Mouse (Mus musculus) ES-E14 (cell line): ENCODE data around the gene Rab34. TPM values are rescaled to one million over a fixed set of nuclear protein-coding genes. Genes with fewer than 3 reads are reported as not detected.

ENCODE experiments used
- DNase-seq: peaks from one replicate; pipeline ENCODE4 v3.0.0-alpha.2; 2013; ENCODE audit warnings: low read depth, low spot score
- H3K27ac ChIP-seq: 2 replicates; pipeline ENCODE4 v1.5.1; 2012; ENCODE audit warnings: low read depth, mild to moderate bottlenecking, low read length, moderate library complexity, mixed read lengths; ENCODE audit not compliant: poor library complexity, insufficient read depth, severe bottlenecking
- H3K36me3 ChIP-seq: 2 replicates; pipeline ENCODE4 v1.6.1; 2012; ENCODE audit warnings: mild to moderate bottlenecking, low read length, moderate library complexity, mixed read lengths; ENCODE audit not compliant: control insufficient read depth, poor library complexity, insufficient read depth, severe bottlenecking
- H3K4me1 ChIP-seq, 2 experiments: fragments of 150-350 bp in 1 of 2; sonication (generic) in 1 of 2; 2 replicates each; pipeline ENCODE4 v1.6.1; 2012; ENCODE audit warnings: low read length in 2 of 2, mild to moderate bottlenecking in 1 of 2, mixed read lengths in 1 of 2; ENCODE audit not compliant: control insufficient read depth in 2 of 2, insufficient read depth in 2 of 2, poor library complexity in 1 of 2
- H3K4me3 ChIP-seq, 2 experiments: fragments of 150-350 bp in 1 of 2; sonication (generic) in 1 of 2; 2 replicates each; pipeline ENCODE4 v1.5.1; 2012; ENCODE audit warnings: low read length in 2 of 2, low read depth in 1 of 2, mild to moderate bottlenecking in 1 of 2, mixed read lengths in 1 of 2; ENCODE audit not compliant: insufficient read depth in 1 of 2, poor library complexity in 1 of 2, severe bottlenecking in 1 of 2
- H3K9ac ChIP-seq: 2 replicates; pipeline ENCODE4 v1.6.1; 2012; ENCODE audit warnings: low read depth, mild to moderate bottlenecking, low read length, mixed read lengths; ENCODE audit not compliant: poor library complexity, insufficient read depth, severe bottlenecking
- H3K9me3 ChIP-seq: fragments of 150-350 bp; sonication (generic); 2 replicates; pipeline ENCODE4 v1.6.1; 2012; ENCODE audit warnings: low read depth, mild to moderate bottlenecking, low read length; ENCODE audit not compliant: control insufficient read depth, insufficient read depth
- CHD2 ChIP-seq: IDR thresholded peaks from 2 replicates; pipeline ENCODE4 v1.6.1; 2014; ENCODE audit warnings: mild to moderate bottlenecking, low read depth, low read length, inconsistent platforms
- HCFC1 ChIP-seq: IDR thresholded peaks from 2 replicates; pipeline ENCODE4 v1.6.1; 2012; ENCODE audit warnings: low read length, inconsistent platforms, borderline replicate concordance; ENCODE audit not compliant: insufficient read depth
- MAFK ChIP-seq: IDR thresholded peaks from 2 replicates; pipeline ENCODE4 v1.6.1; 2014; ENCODE audit warnings: mild to moderate bottlenecking, low read depth, low read length, inconsistent platforms; ENCODE audit not compliant: insufficient read depth
- ZC3H11A ChIP-seq: IDR thresholded peaks from 2 replicates; pipeline ENCODE4 v1.6.1; 2012; ENCODE audit warnings: low read depth, mild to moderate bottlenecking, inconsistent platforms, low read length, borderline replicate concordance
- ZNF384 ChIP-seq: IDR thresholded peaks from 2 replicates; pipeline ENCODE4 v1.6.1; 2012; ENCODE audit warnings: low read depth, low read length, inconsistent platforms
- in situ Hi-C, 2 experiments: fragments of 600-800 bp; cut with MboI; formaldehyde crosslinking; loops; one replicate each; pipeline ENCODE4 v1.15.1; 2025; ENCODE audit warnings: low sequenced_read_pairs in 2 of 2, inconsistent platforms in 1 of 2; ENCODE audit not compliant: unreplicated experiment in 2 of 2
- total RNA-seq: library from RNA; depleted of rRNA; stranded (reverse); fragments of 300-350 nt; gene quantifications from 2 replicates; pipeline ENCODE4 v1.2.3, GENCODE M21; 2012

The Rab34 gene
- total RNA-seq, 1 experiment, result 36.1 TPM

- in situ Hi-C loops, result no loop called here
- H3K9ac ChIP-seq, result peak overlapping the region; percentile 94
- no peak for DNase-seq
- TF ChIP-seq ZNF384 (no peak), CHD2 (no peak), HCFC1 (no peak), ZC3H11A (no peak), MAFK (no peak)
- H3K9me3 ChIP-seq, result no peaks in the 10 kb centered on the region
- peak overlapping the region; percentile 88 to 94 for H3K4me3 ChIP-seq
- H3K36me3 ChIP-seq, result peaks cover 14% of the 10 kb centered on the region
- peak overlapping the region; percentile 74 for H3K27ac ChIP-seq
- H3K4me1 ChIP-seq, result peaks cover 6 to 9% of the 10 kb centered on the region in 2 experiments
Measured at GRCm38 (mm10) chr11:78189234-78190040, 1.2 kb downstream of the Rab34 start.

- in situ Hi-C loops, result no loop called here
- H3K4me1 ChIP-seq, result peaks cover 6 to 10% of the 10 kb centered on the region in 2 experiments
- peaks cover 14% of the 10 kb centered on the region for H3K36me3 ChIP-seq
- TF ChIP-seq MAFK (no peak), ZC3H11A (no peak), ZNF384 (no peak), CHD2 (no peak), HCFC1 (no peak)
- no peak overlapping the region for H3K9ac ChIP-seq
- no peak for DNase-seq
- no peak overlapping the region for H3K27ac ChIP-seq
- no peaks in the 10 kb centered on the region for H3K9me3 ChIP-seq
- H3K4me3 ChIP-seq, result peak overlapping the region; percentile 88 to 94; a peak in 3 of 4 replicates
Measured at GRCm38 (mm10) chr11:78190041-78190440, 1.8 kb downstream of the Rab34 start.

GRCm38 (mm10) chr11:78193113-78193512 lies 4.9 kb downstream of the Rab34 start, which contains the start of gene Proca1:
TSS of gene Proca1 (plus strand) at chr11:78193392.
- no peak within 1 kb of the TSS for H3K9ac ChIP-seq
- H3K4me1 ChIP-seq, result peaks cover 6 to 14% of the 10 kb centered on the region in 2 experiments
- no peak within 1 kb of the TSS for H3K27ac ChIP-seq
- no peak for DNase-seq
- peak within 1 kb of the TSS in 1 of 2 experiments; percentile 94; a peak in 1 of 4 replicates for H3K4me3 ChIP-seq
- in situ Hi-C loops, result no loop called here
- H3K9me3 ChIP-seq, result no peaks in the 10 kb centered on the region
- no peak for TF ChIP-seq HCFC1
- TF ChIP-seq MAFK, result no peak
- no peak for TF ChIP-seq CHD2
- TF ChIP-seq ZNF384, result no peak
- TF ChIP-seq ZC3H11A, result no peak
- H3K36me3 ChIP-seq, result peaks cover 14% of the 10 kb centered on the region

- in situ Hi-C loops, result no loop called here
- no peaks in the 10 kb centered on the region for H3K9me3 ChIP-seq
- peak overlapping the region; percentile 55; the same call in 1 of the 2 replicates for H3K9ac ChIP-seq
- DNase-seq, result no peak
- peaks cover 6 to 14% of the 10 kb centered on the region in 2 experiments for H3K4me1 ChIP-seq
- peak overlapping the region; percentile 84 to 94 for H3K4me3 ChIP-seq
- H3K36me3 ChIP-seq, result peaks cover 14% of the 10 kb centered on the region
- peak overlapping the region; percentile 42; the same call in 1 of the 2 replicates for H3K27ac ChIP-seq
- TF ChIP-seq CHD2, result no peak
- no peak for TF ChIP-seq ZC3H11A
- TF ChIP-seq HCFC1, result no peak
- no peak for TF ChIP-seq ZNF384
- no peak for TF ChIP-seq MAFK
Measured at GRCm38 (mm10) chr11:78194411-78195100, 6.3 kb downstream of the Rab34 start.
